Comparison of ENCODE assay signal across 11 mouse cellular contexts in genomic region chr3:87981214-87981760, GRCm38 (mm10). TPM values are rescaled to one million over a fixed set of nuclear protein-coding genes. Genes with fewer than 3 reads are reported as not detected.
DNase-seq lines count a peak whose midpoint lies in the region; ATAC-seq and TF ChIP-seq lines count a peak whose summit lies in the region.
"Had no signal": no experiment of that assay in that cellular context is flagged by ENCODE, and none has a peak within 500 bp of the region (broad histone marks: within the 10 kb centered on the region; RNA-seq: fewer than 3 reads in every experiment).

No protein-coding gene starts in this region.

- no peak for TF ChIP-seq POLR2A in kidney, adult 2 months (IDR thresholded peaks at IDR 0.05; ENCODE audit: low read depth, low read length)

- H3K27ac ChIP-seq in kidney, postnatal 0 days, result peak overlapping the region; percentile 86
- no peak overlapping the region; the same call in 1 of the 2 replicates for H3K27ac ChIP-seq in kidney, adult 2 months (ENCODE audit: insufficient read depth, low read depth, low read length)
- H3K27ac ChIP-seq in forebrain, embryonic 13.5 days, result peak overlapping the region; percentile 78
- H3K27ac ChIP-seq: liver, embryonic 14.5 days had no signal

- H3K9ac ChIP-seq in kidney, postnatal 0 days (ENCODE audit: low read depth, low read length), result no peak overlapping the region
- H3K9ac ChIP-seq in forebrain, embryonic 13.5 days, result peak overlapping the region; percentile 30; the same call in 1 of the 2 replicates
- H3K9ac ChIP-seq: liver, embryonic 14.5 days had no signal

- 71% methylated on average over 6 of the region's 6 CpGs for WGBS in kidney, postnatal 0 days
- 81% methylated on average over 6 of the region's 6 CpGs for WGBS in kidney, adult 2 months
- 80% methylated on average over 6 of the region's 6 CpGs for WGBS in forebrain, embryonic 13.5 days

- H3K9me3 ChIP-seq in kidney, postnatal 0 days (replicated peaks; ENCODE audit: low read length), result no peaks in the 10 kb centered on the region
- no peaks in the 10 kb centered on the region for H3K9me3 ChIP-seq in forebrain, embryonic 13.5 days (replicated peaks)

- no peak overlapping the region for H3K4me3 ChIP-seq in kidney, postnatal 0 days (replicated peaks; ENCODE audit: low read depth, low read length)
- no peak overlapping the region for H3K4me3 ChIP-seq in kidney, adult 2 months (ENCODE audit: insufficient read depth, low read depth, low read length)
- H3K4me3 ChIP-seq in forebrain, embryonic 13.5 days, result no peak overlapping the region

- peaks cover 44% of the 10 kb centered on the region for H3K4me1 ChIP-seq in kidney, postnatal 0 days (replicated peaks; ENCODE audit: insufficient read depth, low read length)
- 0 out of 2 replicates have a peak, but pooled peaks cover 7% of the 10 kb centered on the region for H3K4me1 ChIP-seq in kidney, adult 2 months (ENCODE audit: control insufficient read depth, insufficient read depth, low read length)
- H3K4me1 ChIP-seq in forebrain, embryonic 13.5 days, result peaks cover 69% of the 10 kb centered on the region

- peaks cover 7% of the 10 kb centered on the region; the same call in 1 of the 2 replicates for H3K36me3 ChIP-seq in kidney, postnatal 0 days (ENCODE audit: insufficient read depth, low read length)
- no peaks in the 10 kb centered on the region for H3K36me3 ChIP-seq in kidney, adult 2 months (ENCODE audit: control insufficient read depth, insufficient read depth, low read length)
- H3K36me3 ChIP-seq in forebrain, embryonic 13.5 days (ENCODE audit: poor library complexity, severe bottlenecking), result peaks cover 50% of the 10 kb centered on the region

- ATAC-seq in kidney, postnatal 0 days (replicated peaks; ENCODE audit: low FRiP score, low read depth), result no peak
- no peak for ATAC-seq in forebrain, embryonic 13.5 days

- no peak overlapping the region for H3K4me2 ChIP-seq in kidney, postnatal 0 days (ENCODE audit: low read length)
- H3K4me2 ChIP-seq in forebrain, embryonic 13.5 days, result no peak overlapping the region

- no peaks in the 10 kb centered on the region for H3K27me3 ChIP-seq in kidney, postnatal 0 days (ENCODE audit: insufficient read depth, low read length)
- no peaks in the 10 kb centered on the region for H3K27me3 ChIP-seq in kidney, adult 2 months (replicated peaks; ENCODE audit: control insufficient read depth, insufficient read depth, low read length)
- no peaks in the 10 kb centered on the region for H3K27me3 ChIP-seq in forebrain, embryonic 13.5 days

- TF ChIP-seq CTCF in kidney, postnatal 0 days (IDR thresholded peaks at IDR 0.05; ENCODE audit: low read depth), result no peak
- no peak for TF ChIP-seq CTCF in kidney, adult 2 months (conservative IDR thresholded peaks at IDR 0.05; ENCODE audit: insufficient read depth, insufficient read length, low read depth, low read length)

- peak; percentile 94 for DNase-seq in heart, adult 11 months
- DNase-seq in heart, postnatal 4 days, result no peak
- DNase-seq in kidney, postnatal 0 days (ENCODE audit: low spot score), result no peak
- DNase-seq in kidney, adult 2 months, result no peak
- DNase-seq in lung, postnatal 10 days, result peak; percentile 44
- no peak for DNase-seq in thymus, postnatal 0 days (ENCODE audit: low spot score)
- DNase-seq in right cerebral cortex, adult 18-20 months, result no peak

RNA-seq across cellular contexts. Expression of gene Nes, which starts 10.4 kb away (rescaled TPM):
- 10 to 100 TPM; 66.5 to 70.4 TPM for total RNA-seq in heart, postnatal 4 days (2021)
- polyA plus RNA-seq in kidney, postnatal 0 days (2015; fragmentation: Nextera tagmentation; extraction: Ambion mirVana), result 24.6 and 28.9 TPM in 2 replicates
- 7.2 and 7.5 TPM in 2 replicates for polyA plus RNA-seq in kidney, adult 2 months (2012; rRNA removed)
- polyA plus RNA-seq in forebrain, embryonic 13.5 days (2015; fragmentation: Nextera tagmentation; extraction: Ambion mirVana), result 76.3 and 79.9 TPM in 2 replicates
- 3.2 and 4.5 TPM in 2 replicates for polyA plus RNA-seq in thymus, postnatal 0 days (2015; fragmentation: Nextera tagmentation; extraction: Ambion mirVana)

RNA-seq across cellular contexts. Expression of gene Bcan, which starts 18.7 kb away (rescaled TPM):
- total RNA-seq in heart, postnatal 4 days (2021), result under 1 TPM; 0.12 to 0.29 TPM
- polyA plus RNA-seq in kidney, postnatal 0 days (2015; fragmentation: Nextera tagmentation; extraction: Ambion mirVana), result 0.14 TPM in 1 of 2 replicates, not detected in the other
- 0.34 and 0.48 TPM in 2 replicates for polyA plus RNA-seq in kidney, adult 2 months (2012; rRNA removed)
- 9.5 and 9.6 TPM in 2 replicates for polyA plus RNA-seq in forebrain, embryonic 13.5 days (2015; fragmentation: Nextera tagmentation; extraction: Ambion mirVana)
- polyA plus RNA-seq in thymus, postnatal 0 days (2015; fragmentation: Nextera tagmentation; extraction: Ambion mirVana), result 0.23 and 0.27 TPM in 2 replicates
- polyA plus RNA-seq: liver, embryonic 14.5 days had no signal

RNA-seq across cellular contexts. Expression of gene Crabp2, which starts 32.8 kb away (rescaled TPM):
- 1 to 10 TPM in 1 of 2 experiments, under 1 TPM in 1; 0.91 to 1.0 TPM for total RNA-seq in heart, postnatal 4 days (2021)
- 20.1 and 20.9 TPM in 2 replicates for polyA plus RNA-seq in kidney, postnatal 0 days (2015; fragmentation: Nextera tagmentation; extraction: Ambion mirVana)
- polyA plus RNA-seq in kidney, adult 2 months (2012; rRNA removed), result 0.88 and 0.94 TPM in 2 replicates
- polyA plus RNA-seq in forebrain, embryonic 13.5 days (2015; fragmentation: Nextera tagmentation; extraction: Ambion mirVana), result 67.1 and 89.5 TPM in 2 replicates
- polyA plus RNA-seq in thymus, postnatal 0 days (2015; fragmentation: Nextera tagmentation; extraction: Ambion mirVana), result 35.5 and 38.1 TPM in 2 replicates

RNA-seq across cellular contexts. Expression of gene Hapln2, which starts 46.1 kb away (rescaled TPM):
- total RNA-seq in heart, postnatal 4 days (2021), result not detected
- polyA plus RNA-seq in kidney, postnatal 0 days (2015; fragmentation: Nextera tagmentation; extraction: Ambion mirVana), result 0.13 and 0.17 TPM in 2 replicates
- not detected in 2 replicates for polyA plus RNA-seq in kidney, adult 2 months (2012; rRNA removed)
- 0.11 and 0.36 TPM in 2 replicates for polyA plus RNA-seq in forebrain, embryonic 13.5 days (2015; fragmentation: Nextera tagmentation; extraction: Ambion mirVana)
- polyA plus RNA-seq in thymus, postnatal 0 days (2015; fragmentation: Nextera tagmentation; extraction: Ambion mirVana), result 0.16 TPM in 1 of 2 replicates, not detected in the other
- total RNA-seq: adrenal gland, adult 18-20 months had no signal
- polyA plus RNA-seq: C2C12; liver, embryonic 14.5 days had no signal

RNA-seq across cellular contexts. Expression of gene Rrnad1, which starts 50.8 kb away (rescaled TPM):
- 1 to 10 TPM; 7.7 to 8.9 TPM for total RNA-seq in heart, postnatal 4 days (2021)
- 12.1 and 12.3 TPM in 2 replicates for polyA plus RNA-seq in kidney, postnatal 0 days (2015; fragmentation: Nextera tagmentation; extraction: Ambion mirVana)
- 19.3 and 27.3 TPM in 2 replicates for polyA plus RNA-seq in kidney, adult 2 months (2012; rRNA removed)
- 20.7 and 22.7 TPM in 2 replicates for polyA plus RNA-seq in forebrain, embryonic 13.5 days (2015; fragmentation: Nextera tagmentation; extraction: Ambion mirVana)
- polyA plus RNA-seq in thymus, postnatal 0 days (2015; fragmentation: Nextera tagmentation; extraction: Ambion mirVana), result 15.7 and 16.6 TPM in 2 replicates

Comparison
In these comparisons a context has a peak if more than half of its experiments do, and no peak if none do; other contexts are left out.
1. DNase-seq: peak in heart, adult 11 months (single experiment) and lung, postnatal 10 days (single experiment); none in heart, postnatal 4 days (single experiment), kidney, postnatal 0 days (single experiment), kidney, adult 2 months (single experiment), thymus, postnatal 0 days (single experiment) and right cerebral cortex, adult 18-20 months (single experiment).
2. RNA of gene Crabp2, which starts 32.8 kb away (polyA plus RNA-seq): 67.1 to 89.5 TPM in forebrain, embryonic 13.5 days, 35.5 to 38.1 TPM in thymus, postnatal 0 days and 20.1 to 20.9 TPM in kidney, postnatal 0 days; 0.88 to 0.94 TPM in kidney, adult 2 months; every median in the first group is over 10 times any median in the second.